Mouse (Mus musculus): ENCODE results near the gene Taok2.

DNA sequence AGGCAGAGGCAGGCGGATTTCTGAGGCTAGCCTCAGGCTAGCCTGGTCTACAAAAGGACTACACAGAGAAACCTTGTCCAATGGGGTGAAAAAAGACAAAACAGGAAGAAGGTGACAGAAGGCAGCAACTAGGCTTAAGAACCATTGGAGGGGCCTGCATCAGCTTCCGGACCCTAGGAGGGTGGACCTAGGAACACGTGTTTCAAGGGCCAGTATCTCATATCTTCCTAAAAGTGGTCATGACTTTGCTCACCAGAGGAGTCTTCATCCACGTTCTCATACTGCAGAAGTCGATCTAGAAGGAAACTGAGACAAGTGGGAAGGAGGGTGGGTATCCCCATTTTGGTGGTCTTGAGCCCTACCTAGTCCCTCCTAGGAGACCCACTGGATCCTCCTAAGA lies 23.5 kb downstream of the Taok2 start:
- no peak for TF ChIP-seq CTCF (IDR thresholded peaks at IDR 0.05; ENCODE audit: borderline replicate concordance, insufficient read depth, low read length)
- TF ChIP-seq POLR2A (IDR thresholded peaks at IDR 0.05; ENCODE audit: low read depth, low read length), result no peak
